Mouse (Mus musculus) monocyte, adult 2 months (primary cell): ENCODE data around the gene H2-Q2.
"Not testable (repeated sequence)": the region's sequence is repeated elsewhere in the genome, so short reads cannot be mapped to it uniquely, and the experiment has no call there.

Source experiments
- DNase-seq, 2 experiments: peaks; one replicate each; pipeline ENCODE4 v3.0.0; 2022; ENCODE audit warnings: low spot score in 2 of 2, low read depth in 1 of 2

Gene H2-Q2

GRCm38 (mm10) chr17:35342071-35342671, at the start of gene H2-Q2:
H2-Q2 (plus strand) TSS chr17:35342242.
- no peak for DNase-seq

GRCm38 (mm10) chr17:35295796-35296195, 46.2 kb upstream of the H2-Q2 start:
- peak; percentile 23 to 65 for DNase-seq

- DNase-seq = not testable (repeated sequence)
Observed at GRCm38 (mm10) chr17:35300261-35300945, 41.6 kb upstream of the H2-Q2 start.

GRCm38 (mm10) chr17:35301645-35302258, 40.3 kb upstream of the H2-Q2 start:
- peak; percentile 66 to 89 for DNase-seq

GRCm38 (mm10) chr17:35303271-35303670, 38.8 kb upstream of the H2-Q2 start:
- no peak for DNase-seq

GRCm38 (mm10) chr17:35303756-35304350, 38.2 kb upstream of the H2-Q2 start:
- no peak for DNase-seq

GRCm38 (mm10) chr17:35304478-35304877, 37.6 kb upstream of the H2-Q2 start:
- no peak for DNase-seq

- DNase-seq = not testable (repeated sequence)
Observed at GRCm38 (mm10) chr17:35304921-35305320, 37.1 kb upstream of the H2-Q2 start.

GRCm38 (mm10) chr17:35318671-35319070, 23.4 kb upstream of the H2-Q2 start:
- DNase-seq = no peak

- no peak for DNase-seq
Observed at GRCm38 (mm10) chr17:35320327-35321081, 21.5 kb upstream of the H2-Q2 start, which contains the start of gene H2-Q1. H2-Q1 (plus strand) TSS chr17:35320405.

GRCm38 (mm10) chr17:35325124-35325523, 16.9 kb upstream of the H2-Q2 start:
- not testable (repeated sequence) for DNase-seq

GRCm38 (mm10) chr17:35326000-35326399, 16.0 kb upstream of the H2-Q2 start:
- DNase-seq = not testable (repeated sequence)

GRCm38 (mm10) chr17:35329714-35330113, 12.3 kb upstream of the H2-Q2 start:
- DNase-seq = not testable (repeated sequence)

GRCm38 (mm10) chr17:35331546-35331945, 10.5 kb upstream of the H2-Q2 start:
- DNase-seq = not testable (repeated sequence)

GRCm38 (mm10) chr17:35342711-35343476, 852 bp downstream of the H2-Q2 start:
- no peak for DNase-seq

- not testable (repeated sequence) for DNase-seq
Observed at GRCm38 (mm10) chr17:35347659-35348058, 5.6 kb downstream of the H2-Q2 start.

- DNase-seq = not testable (repeated sequence)
Observed at GRCm38 (mm10) chr17:35353275-35353674, 11.2 kb downstream of the H2-Q2 start.

GRCm38 (mm10) chr17:35354071-35354470, 12.0 kb downstream of the H2-Q2 start:
- no peak for DNase-seq

- no peak for DNase-seq
Observed at GRCm38 (mm10) chr17:35357086-35357485, 15.0 kb downstream of the H2-Q2 start.

- no peak for DNase-seq
Observed at GRCm38 (mm10) chr17:35358763-35359469, 16.9 kb downstream of the H2-Q2 start.
